Mouse (Mus musculus) heart, postnatal 0 days (tissue): ENCODE data around the gene Gabpb1. TPM values are rescaled to one million over a fixed set of nuclear protein-coding genes. Genes with fewer than 3 reads are reported as not detected.
A peak's percentile ranks its signal among the peaks of the same experiment; 100 is the strongest.

Experiments used
- ATAC-seq: fragments of 200-750 bp; cut with Nextera tagmentation; 2 replicates; pipeline ENCODE4 v1.8.0; 2017; ENCODE audit warnings: low read depth, moderate number of reproducible peaks, moderate library complexity; ENCODE audit not compliant: insufficient read depth
- DNase-seq: peaks from one replicate; pipeline ENCODE4 v3.0.0-alpha.2; 2016; ENCODE audit warnings: low spot score
- H3K27ac ChIP-seq: fragments of 300-500 bp; sonication (generic); 2 replicates; pipeline ENCODE4 v1.5.1; 2014; ENCODE audit warnings: low read depth, mild to moderate bottlenecking
- H3K27me3 ChIP-seq: fragments of 300-500 bp; sonication (generic); 2 replicates; pipeline ENCODE4 v1.6.1; 2014; ENCODE audit warnings: low read length, mixed read lengths; ENCODE audit not compliant: control insufficient read depth, insufficient read depth
- H3K36me3 ChIP-seq: fragments of 300-500 bp; sonication (generic); replicated peaks from 2 replicates; pipeline ENCODE4 v1.6.1; 2014; ENCODE audit warnings: low read length, mixed read lengths; ENCODE audit not compliant: control insufficient read depth, insufficient read depth
- H3K4me1 ChIP-seq: fragments of 300-500 bp; sonication (generic); 2 replicates; pipeline ENCODE4 v1.6.1; 2014; ENCODE audit warnings: antibody characterized with exemption; ENCODE audit not compliant: control insufficient read depth, insufficient read depth
- H3K4me2 ChIP-seq: fragments of 300-500 bp; sonication (generic); 2 replicates; pipeline ENCODE4 v1.6.1; 2014; ENCODE audit warnings: low read depth, mild to moderate bottlenecking, low read length, moderate library complexity
- H3K4me3 ChIP-seq: fragments of 300-500 bp; sonication (generic); 2 replicates; pipeline ENCODE4 v1.5.1; 2014; ENCODE audit warnings: low read depth, low read length
- H3K9ac ChIP-seq: fragments of 300-500 bp; sonication (generic); replicated peaks from 2 replicates; pipeline ENCODE4 v1.6.1; 2014; ENCODE audit warnings: low read depth, low read length, mixed read lengths
- H3K9me3 ChIP-seq: fragments of 300-500 bp; sonication (generic); replicated peaks from 2 replicates; pipeline ENCODE4 v1.6.1; 2016; ENCODE audit warnings: low read length; ENCODE audit not compliant: control insufficient read depth
- CTCF ChIP-seq: IDR thresholded peaks from 2 replicates; pipeline ENCODE4 v1.5.1; 2016; ENCODE audit warnings: antibody characterized with exemption, control low read depth, low read depth
- EP300 ChIP-seq: IDR thresholded peaks from 2 replicates; pipeline ENCODE4 v1.6.1; 2016; ENCODE audit warnings: antibody characterized with exemption, low read depth
- WGBS: fragments of 180-500 bp; shearing (Covaris S2); extraction: QIAGEN DNeasy Blood & Tissue Kit; methylation state at CpG from one replicate; pipeline ENCODE4 v1.1.7; 2014; 5-methylcytosine and 5-hydroxymethylcytosine counted together
- polyA plus RNA-seq: library from polyadenylated mRNA; unstranded; fragments of >200 nt; fragmentation: Nextera tagmentation; extraction: Ambion mirVana; gene quantifications from 2 replicates; pipeline ENCODE4 v1.2.1, GENCODE M21; 2015
- total RNA-seq: library from RNA; depleted of rRNA; stranded (reverse); fragments of >200 nt; gene quantifications from 2 replicates; pipeline ENCODE4 v1.2.3, GENCODE M21; 2014; ENCODE audit warnings: low replicate concordance; rRNA removed

Gene Gabpb1
- total RNA-seq (5.0 and 15.2 TPM in 2 replicates), polyA plus RNA-seq (17.5 and 18.0 TPM in 2 replicates)

- H3K4me3 ChIP-seq = peak within 1 kb of the TSS; percentile 100
- H3K4me1 ChIP-seq = peaks cover 20% of the 10 kb centered on the region
- DNase-seq = no peak
- no peak for ATAC-seq
- no peak for TF ChIP-seq CTCF
- no peak for TF ChIP-seq EP300
- H3K27me3 ChIP-seq = no peaks in the 10 kb centered on the region
- no peaks in the 10 kb centered on the region; the same call in 1 of the 2 replicates for H3K36me3 ChIP-seq
- H3K4me2 ChIP-seq = peak within 1 kb of the TSS; percentile 77
- H3K9me3 ChIP-seq = no peaks in the 10 kb centered on the region
- H3K27ac ChIP-seq = peak within 1 kb of the TSS; percentile 100
- 19% methylated on average over 12 of the region's 12 CpGs for WGBS
- H3K9ac ChIP-seq = peak within 1 kb of the TSS; percentile 100
Measured at GRCm38 (mm10) chr2:126676122-126676515, at the start of gene Gabpb1. TSS of gene Gabpb1 (minus strand) at chr2:126676337.

DNA sequence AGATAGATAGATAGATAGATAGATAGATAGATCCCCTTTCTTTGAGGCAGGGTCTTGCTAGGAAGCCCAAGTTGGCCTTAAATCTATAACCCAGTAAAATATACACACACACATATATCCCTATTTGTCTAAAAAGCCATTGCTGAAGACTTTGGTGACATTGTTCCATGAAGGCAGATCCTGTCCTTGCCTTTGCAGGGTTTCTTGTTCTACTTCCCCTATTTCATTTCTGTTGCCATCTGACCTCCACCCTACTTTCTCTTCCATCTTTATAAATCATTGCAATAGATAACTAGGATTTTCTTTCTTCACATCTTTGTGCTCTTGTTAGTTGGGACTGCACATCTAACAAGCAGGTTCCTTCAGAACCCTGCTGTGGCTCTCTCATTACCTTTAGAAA, 36.8 kb upstream of the Gabpb1 start:
- DNase-seq = no peak
- no peak overlapping the region for H3K4me2 ChIP-seq
- ATAC-seq = no peak
- H3K4me1 ChIP-seq = peaks cover 6% of the 10 kb centered on the region
- H3K27me3 ChIP-seq = no peaks in the 10 kb centered on the region
- no peak overlapping the region for H3K9ac ChIP-seq
- H3K9me3 ChIP-seq = no peaks in the 10 kb centered on the region
- no peak overlapping the region for H3K27ac ChIP-seq
- TF ChIP-seq EP300 (no peak), CTCF (no peak)
- no peaks in the 10 kb centered on the region for H3K36me3 ChIP-seq
- no peak overlapping the region for H3K4me3 ChIP-seq

GRCm38 (mm10) chr2:126712526-126712925, 36.4 kb upstream of the Gabpb1 start:
- no peaks in the 10 kb centered on the region for H3K36me3 ChIP-seq
- peaks cover 8% of the 10 kb centered on the region for H3K4me1 ChIP-seq
- DNase-seq = no peak
- TF ChIP-seq EP300 (no peak), CTCF (no peak)
- H3K4me3 ChIP-seq = no peak overlapping the region
- 92% methylated on average over 5 of the region's 5 CpGs for WGBS
- ATAC-seq = no peak
- H3K27ac ChIP-seq = no peak overlapping the region
- no peak overlapping the region for H3K4me2 ChIP-seq
- no peak overlapping the region for H3K9ac ChIP-seq
- no peaks in the 10 kb centered on the region for H3K27me3 ChIP-seq
- H3K9me3 ChIP-seq = no peaks in the 10 kb centered on the region

- WGBS = 67% methylated on average over 4 of the region's 4 CpGs
- 0 out of 2 replicates have a peak, but pooled peaks cover 10% of the 10 kb centered on the region for H3K27me3 ChIP-seq
Measured at GRCm38 (mm10) chr2:126708361-126708760, 32.2 kb upstream of the Gabpb1 start.

DNA sequence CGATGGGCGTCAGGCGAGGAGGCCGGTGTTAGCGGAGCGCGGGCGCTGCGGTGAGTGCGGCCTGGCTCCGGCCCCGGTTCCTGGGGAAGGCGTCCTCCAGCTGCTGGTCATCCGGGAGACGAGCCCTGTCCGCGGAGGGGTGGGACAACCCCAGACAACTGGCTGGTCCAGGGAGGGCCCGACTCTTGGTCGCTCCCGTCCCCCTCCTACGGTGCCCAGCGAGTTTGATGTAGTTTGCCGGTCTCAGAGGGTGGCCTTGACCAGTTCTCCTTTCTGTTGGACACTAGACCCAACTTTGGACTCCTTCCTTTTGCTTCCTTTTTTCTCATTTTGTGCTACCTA, 31.3 kb upstream of the Gabpb1 start:
- peak overlapping the region; percentile 86 for H3K4me3 ChIP-seq
- TF ChIP-seq EP300 (no peak), CTCF (no peak)

More at GRCm38 (mm10) chr2:126708361-126708760, 32.2 kb upstream of the Gabpb1 start:
- Histone ChIP-seq H3K4me3 (peak overlapping the region; percentile 86; the same call in 1 of the 2 replicates), H3K9me3 (no peaks in the 10 kb centered on the region), H3K9ac (peak overlapping the region; percentile 85; the same call in 1 of the 2 replicates), H3K4me1 (peaks cover 12% of the 10 kb centered on the region), H3K36me3 (no peaks in the 10 kb centered on the region), H3K27ac (no peak overlapping the region), H3K4me2 (peak overlapping the region; percentile 89)
- TF ChIP-seq EP300 = no peak
- no peak for TF ChIP-seq CTCF
- DNase-seq (no peak), ATAC-seq (no peak)

DNA sequence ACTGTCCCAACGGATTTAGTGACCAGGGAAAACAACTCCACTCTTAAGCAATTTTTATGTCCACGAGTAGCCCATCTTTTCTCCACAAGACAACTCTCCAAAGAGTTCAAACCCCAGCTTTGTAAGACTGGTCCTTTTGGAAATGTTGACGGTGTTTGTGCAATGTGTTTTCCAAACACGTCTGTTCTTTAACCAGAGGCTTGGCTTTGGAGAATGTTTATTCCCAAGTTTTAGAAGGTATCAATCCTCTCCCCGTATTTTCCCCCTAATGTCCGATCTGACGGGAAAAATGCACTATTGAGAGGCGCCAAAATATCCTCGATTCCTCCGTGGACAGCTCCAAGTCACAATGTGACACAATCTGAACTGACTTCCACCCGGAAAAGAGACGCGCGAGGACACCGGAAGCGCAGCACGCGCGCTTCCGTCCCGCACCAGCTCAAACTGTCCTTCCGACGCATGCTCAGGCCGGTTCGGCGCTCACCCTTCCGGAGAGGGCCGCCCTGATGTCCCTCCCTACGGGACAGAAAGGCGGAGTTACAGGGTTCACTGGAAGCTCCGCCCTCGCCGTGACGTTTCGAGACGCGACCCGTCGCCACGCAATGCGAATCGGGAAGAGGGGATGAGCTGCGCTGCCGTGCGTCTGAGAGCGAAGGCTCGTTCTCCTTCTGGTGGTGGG, 30.8 kb upstream of the Gabpb1 start, which contains the start of gene Usp8:
Gene Usp8, plus strand, starts transcription at position 570 of the 679 bp plus-strand sequence.
- Histone ChIP-seq H3K9me3 (no peaks in the 10 kb centered on the region), H3K27me3 (0 out of 2 replicates have a peak, but pooled peaks cover 10% of the 10 kb centered on the region), H3K4me3 (peak within 1 kb of the TSS; percentile 86), H3K9ac (peak within 1 kb of the TSS; percentile 85), H3K4me1 (peaks cover 12% of the 10 kb centered on the region), H3K27ac (peak within 1 kb of the TSS; percentile 82), H3K4me2 (peak within 1 kb of the TSS; percentile 89), H3K36me3 (no peaks in the 10 kb centered on the region)
- ATAC-seq (peak; percentile 100), DNase-seq (peak; percentile 97)
- WGBS = 2% methylated on average over 47 of the region's 47 CpGs
- TF ChIP-seq CTCF (no peak), EP300 (peak; percentile 70)

More for the DNA sequence above, 31.3 kb upstream of the Gabpb1 start:
- 0% methylated on average over 23 of the region's 23 CpGs for WGBS
- Histone ChIP-seq H3K4me2 (peak overlapping the region; percentile 89), H3K36me3 (no peaks in the 10 kb centered on the region), H3K9me3 (no peaks in the 10 kb centered on the region), H3K27me3 (0 out of 2 replicates have a peak, but pooled peaks cover 10% of the 10 kb centered on the region), H3K9ac (peak overlapping the region; percentile 85), H3K4me1 (peaks cover 12% of the 10 kb centered on the region), H3K27ac (peak overlapping the region; percentile 82)
- DNase-seq (no peak), ATAC-seq (peak; percentile 73)
